In genomic region chr12:41047085-41047766, GRCm38 (mm10) we compare ENCODE assay signal across 32 mouse cellular contexts. TPM values are rescaled to one million over a fixed set of nuclear protein-coding genes. Genes with fewer than 3 reads are reported as not detected.
"Had no signal": no experiment of that assay in that cellular context is flagged by ENCODE, and none has a peak within 500 bp of the region (broad histone marks: within the 10 kb centered on the region; RNA-seq: fewer than 3 reads in every experiment).

No protein-coding gene starts in this region.

- H3K27me3 ChIP-seq: limb, embryonic 12.5 days; limb, embryonic 13.5 days; limb, embryonic 15.5 days; liver, embryonic 12.5 days; liver, embryonic 13.5 days; liver, embryonic 15.5 days; lung, embryonic 15.5 days; megakaryocyte, embryonic 14.5 days; midbrain, embryonic 12.5 days; midbrain, embryonic 13.5 days; midbrain, embryonic 15.5 days had no signal

- H3K4me2 ChIP-seq: limb, embryonic 12.5 days; limb, embryonic 13.5 days; limb, embryonic 15.5 days; liver, embryonic 11.5 days; liver, embryonic 12.5 days; liver, embryonic 13.5 days; liver, embryonic 15.5 days; lung, embryonic 14.5 days; lung, embryonic 15.5 days; midbrain, embryonic 11.5 days; midbrain, embryonic 12.5 days; midbrain, embryonic 13.5 days; midbrain, embryonic 15.5 days had no signal

- H3K4me1 ChIP-seq: limb, embryonic 10.5 days; limb, embryonic 12.5 days; limb, embryonic 13.5 days; limb, embryonic 15.5 days; lung, embryonic 15.5 days; midbrain, embryonic 10.5 days; midbrain, embryonic 12.5 days; midbrain, embryonic 13.5 days; midbrain, embryonic 15.5 days had no signal

- ATAC-seq: liver, embryonic 12.5 days; liver, postnatal 0 days; lung, postnatal 0 days; midbrain, embryonic 13.5 days; midbrain, embryonic 15.5 days; midbrain, embryonic 16.5 days had no signal

- H3K9me3 ChIP-seq: limb, embryonic 10.5 days; limb, embryonic 12.5 days; limb, embryonic 13.5 days; limb, embryonic 15.5 days; liver, embryonic 12.5 days; liver, embryonic 13.5 days; liver, embryonic 15.5 days; lung, embryonic 15.5 days; megakaryocyte, embryonic 14.5 days; midbrain, embryonic 10.5 days; midbrain, embryonic 12.5 days; midbrain, embryonic 13.5 days; midbrain, embryonic 15.5 days had no signal

- H3K4me3 ChIP-seq: limb, embryonic 10.5 days; limb, embryonic 12.5 days; limb, embryonic 13.5 days; limb, embryonic 15.5 days; liver, embryonic 12.5 days; liver, embryonic 13.5 days; liver, embryonic 15.5 days; lung, embryonic 15.5 days; megakaryocyte, embryonic 14.5 days; midbrain, embryonic 10.5 days; midbrain, embryonic 12.5 days; midbrain, embryonic 13.5 days; midbrain, embryonic 15.5 days; myocyte had no signal

- H3K27ac ChIP-seq: limb, embryonic 10.5 days; limb, embryonic 12.5 days; limb, embryonic 13.5 days; limb, embryonic 15.5 days; liver, embryonic 12.5 days; liver, embryonic 13.5 days; liver, embryonic 14.5 days; liver, embryonic 15.5 days; lung, embryonic 15.5 days; macrophage; midbrain, embryonic 10.5 days; midbrain, embryonic 12.5 days; midbrain, embryonic 13.5 days; midbrain, embryonic 15.5 days had no signal

- DNase-seq: left cerebral cortex, postnatal 4 days; liver; liver, embryonic 13.5 days; liver, postnatal 0 days; lung, adult 18-20 months; lung, adult 2 months; lung, embryonic 14.5 days; lung, postnatal 10 days; lung, postnatal 14 days; lung, postnatal 36 days; lung, postnatal 4 days; midbrain, embryonic 14.5 days had no signal

- H3K36me3 ChIP-seq: limb, embryonic 10.5 days; limb, embryonic 12.5 days; limb, embryonic 13.5 days; limb, embryonic 15.5 days; liver, embryonic 12.5 days; liver, embryonic 13.5 days; liver, embryonic 15.5 days; lung, embryonic 15.5 days; midbrain, embryonic 10.5 days; midbrain, embryonic 12.5 days; midbrain, embryonic 13.5 days; midbrain, embryonic 15.5 days had no signal

- H3K9ac ChIP-seq: limb, embryonic 12.5 days; limb, embryonic 13.5 days; limb, embryonic 15.5 days; liver, embryonic 12.5 days; liver, embryonic 13.5 days; liver, embryonic 14.5 days; liver, embryonic 15.5 days; liver, postnatal 0 days; lung, embryonic 14.5 days; lung, embryonic 15.5 days; midbrain, embryonic 12.5 days; midbrain, embryonic 13.5 days; midbrain, embryonic 15.5 days had no signal

RNA-seq across cellular contexts. Expression of gene Immp2l, which starts 23.3 kb away (rescaled TPM):
- total RNA-seq: monocyte, adult 5-6 weeks had no signal
